Mouse (Mus musculus) ES-Bruce4 (cell line): ENCODE measurements around the gene Ctnna2.

ENCODE experiments used
- CTCF ChIP-seq: IDR thresholded peaks from one replicate; pipeline ENCODE4 v1.8.1; 2011; ENCODE audit warnings: low read depth, low read length
- POLR2A ChIP-seq: IDR thresholded peaks from one replicate; pipeline ENCODE4 v1.8.1; 2011; ENCODE audit warnings: low read length; ENCODE audit not compliant: insufficient read depth

GRCm38 (mm10) chr6:77047568-77047967 lies 931.9 kb downstream of the Ctnna2 start:
- TF ChIP-seq CTCF (no peak), POLR2A (no peak)
